Mouse (Mus musculus) liver, adult 2 months (tissue): Measurements from ENCODE around the gene Cttnbp2nl. TPM values are rescaled to one million over a fixed set of nuclear protein-coding genes. Genes with fewer than 3 reads are reported as not detected.
A peak's percentile ranks its signal among the peaks of the same experiment; 100 is the strongest.

Experiments used
- DNase-seq: peaks from one replicate; pipeline ENCODE4 v3.0.0-alpha.2; 2011; ENCODE audit warnings: low read depth, low spot score; ENCODE audit errors: extremely low read depth
- H3K27ac ChIP-seq: fragments of 200-500 bp; replicated peaks from 2 replicates; pipeline ENCODE4 v1.5.1; 2012; ENCODE audit warnings: low read depth, mild to moderate bottlenecking, control low read depth, inconsistent platforms, low read length; ENCODE audit not compliant: insufficient read depth
- H3K27me3 ChIP-seq: fragments of 200-500 bp; 2 replicates; pipeline ENCODE4 v1.6.1; 2012; ENCODE audit warnings: mild to moderate bottlenecking, moderate library complexity, low read length, inconsistent platforms; ENCODE audit not compliant: control insufficient read depth, insufficient read depth
- H3K36me3 ChIP-seq: fragments of 200-500 bp; 2 replicates; pipeline ENCODE4 v1.6.1; 2012; ENCODE audit warnings: low read length, inconsistent platforms; ENCODE audit not compliant: control insufficient read depth, insufficient read depth
- H3K4me1 ChIP-seq: fragments of 200-500 bp; 2 replicates; pipeline ENCODE4 v1.6.1; 2011; ENCODE audit warnings: low read length; ENCODE audit not compliant: control insufficient read depth, insufficient read depth
- H3K4me3 ChIP-seq: fragments of 200-500 bp; 2 replicates; pipeline ENCODE4 v1.5.1; 2011; ENCODE audit warnings: low read depth, mild to moderate bottlenecking, control low read depth, low read length, moderate library complexity; ENCODE audit not compliant: insufficient read depth
- H3K79me2 ChIP-seq: fragments of 200-500 bp; 2 replicates; pipeline ENCODE4 v1.6.1; 2012; ENCODE audit warnings: inconsistent platforms, mild to moderate bottlenecking, low read length, moderate library complexity; ENCODE audit not compliant: control insufficient read depth, insufficient read depth
- H3K9ac ChIP-seq: fragments of 200-500 bp; 2 replicates; pipeline ENCODE4 v1.6.1; 2012; ENCODE audit warnings: low read depth, mild to moderate bottlenecking, control low read depth, inconsistent platforms, low read length
- CTCF ChIP-seq: fragments of 200-500 bp; IDR thresholded peaks from 2 replicates; pipeline ENCODE4 v1.5.1; 2011; ENCODE audit warnings: low read depth, low read length, control low read depth
- POLR2A ChIP-seq: fragments of 200-500 bp; IDR thresholded peaks from 2 replicates; pipeline ENCODE4 v1.6.1; 2011; ENCODE audit warnings: low read length, control low read depth; ENCODE audit not compliant: insufficient read depth; ENCODE audit errors: extremely low read depth
- WGBS: fragments of 180-500 bp; shearing (Covaris S2); methylation state at CpG from one replicate; pipeline ENCODE4 v1.1.7; 2018; 5-methylcytosine and 5-hydroxymethylcytosine counted together
- polyA plus RNA-seq: library from polyadenylated mRNA; depleted of rRNA; stranded (reverse); fragments of >200 nt; gene quantifications from 2 replicates; pipeline ENCODE4 v1.2.3, GENCODE M21; 2012
- total RNA-seq: library from RNA; depleted of rRNA; stranded (reverse); fragments of >200 nt; gene quantifications from 2 replicates; pipeline ENCODE4 v1.2.3, GENCODE M21; 2014

Gene Cttnbp2nl
- total and polyA plus RNA-seq, 2 experiments, result 0.54 to 1.8 TPM

GRCm38 (mm10) chr3:105000561-105000960 lies 52.4 kb downstream of the Cttnbp2nl start:
- TF ChIP-seq POLR2A, result no peak
- no peak for TF ChIP-seq CTCF
- Histone ChIP-seq H3K27me3 (no peaks in the 10 kb centered on the region), H3K9ac (no peak overlapping the region), H3K4me3 (no peak overlapping the region), H3K27ac (no peak overlapping the region), H3K36me3 (no peaks in the 10 kb centered on the region; the same call in 1 of the 2 replicates), H3K79me2 (no peaks in the 10 kb centered on the region), H3K4me1 (no peaks in the 10 kb centered on the region)
- 67% methylated on average over 8 of the region's 8 CpGs for WGBS
- no peak for DNase-seq

DNA sequence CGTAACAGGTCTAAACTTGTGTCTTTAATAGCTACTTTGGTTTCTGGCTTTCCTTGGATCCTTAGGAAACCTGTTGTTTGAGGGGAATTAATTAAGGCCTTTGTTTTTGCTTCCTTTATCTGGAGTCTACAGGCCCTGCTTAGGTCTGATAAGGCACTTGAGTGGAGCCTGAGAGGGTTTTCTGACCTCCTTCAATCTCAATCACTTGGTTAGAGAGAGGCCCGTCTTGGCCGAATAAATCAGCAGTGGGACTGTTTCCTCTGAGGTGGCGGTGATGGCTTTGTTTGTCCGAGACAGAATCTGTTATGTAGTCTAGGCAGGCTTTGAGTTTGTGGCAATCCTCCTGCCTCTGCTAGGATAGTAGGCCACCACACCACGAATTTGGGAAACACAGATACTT lies 55.4 kb downstream of the Cttnbp2nl start:
- no peak for DNase-seq
- Histone ChIP-seq H3K27ac (no peak overlapping the region), H3K79me2 (no peaks in the 10 kb centered on the region), H3K9ac (no peak overlapping the region), H3K36me3 (no peaks in the 10 kb centered on the region), H3K4me3 (no peak overlapping the region), H3K27me3 (no peaks in the 10 kb centered on the region), H3K4me1 (peaks cover 2% of the 10 kb centered on the region; the same call in 1 of the 2 replicates)
- 55% methylated on average over 6 of the region's 6 CpGs for WGBS
- no peak for TF ChIP-seq POLR2A
- no peak for TF ChIP-seq CTCF

- no peak for DNase-seq
- H3K4me3 ChIP-seq, result no peak overlapping the region
- no peaks in the 10 kb centered on the region for H3K27me3 ChIP-seq
- H3K27ac ChIP-seq, result no peak overlapping the region
- no peak overlapping the region for H3K9ac ChIP-seq
- TF ChIP-seq POLR2A (no peak), CTCF (no peak)
- no peaks in the 10 kb centered on the region for H3K79me2 ChIP-seq
- H3K36me3 ChIP-seq, result no peaks in the 10 kb centered on the region
- WGBS, result 70% methylated on average over 7 of the region's 7 CpGs
- H3K4me1 ChIP-seq, result peaks cover 2% of the 10 kb centered on the region; the same call in 1 of the 2 replicates
Measured at GRCm38 (mm10) chr3:104995707-104996106, 57.2 kb downstream of the Cttnbp2nl start.

DNA sequence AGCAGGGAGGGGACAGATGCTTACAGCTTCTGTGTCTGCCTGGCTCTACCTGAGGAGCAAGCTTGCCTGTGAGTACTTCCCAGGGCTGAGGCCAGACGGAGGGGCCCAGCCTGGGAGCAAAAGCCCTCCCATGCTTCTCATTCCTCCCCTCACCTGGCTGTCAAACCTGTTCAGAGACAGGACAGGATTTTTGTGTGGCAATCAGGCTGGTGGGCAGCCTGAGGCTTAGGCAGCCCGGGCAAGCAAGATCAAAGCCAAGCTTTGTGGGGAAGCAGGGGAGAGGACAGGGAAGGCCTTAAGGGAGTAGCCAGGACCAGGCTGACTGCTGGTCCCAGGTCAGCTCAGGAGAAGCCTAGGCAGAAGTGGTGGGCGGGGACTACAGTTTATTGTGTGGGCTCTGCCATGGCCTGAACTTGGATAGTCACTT lies 58.5 kb downstream of the Cttnbp2nl start:
- peaks cover 2% of the 10 kb centered on the region; the same call in 1 of the 2 replicates for H3K4me1 ChIP-seq
- no peaks in the 10 kb centered on the region for H3K79me2 ChIP-seq
- no peaks in the 10 kb centered on the region for H3K27me3 ChIP-seq
- TF ChIP-seq CTCF (no peak), POLR2A (no peak)
- no peaks in the 10 kb centered on the region for H3K36me3 ChIP-seq
- H3K27ac ChIP-seq, result no peak overlapping the region
- H3K9ac ChIP-seq, result no peak overlapping the region
- 71% methylated on average over 3 of the region's 3 CpGs for WGBS
- DNase-seq, result no peak
- H3K4me3 ChIP-seq, result no peak overlapping the region

GRCm38 (mm10) chr3:104993800-104994199 lies 59.1 kb downstream of the Cttnbp2nl start:
- peaks cover 2% of the 10 kb centered on the region; the same call in 1 of the 2 replicates for H3K4me1 ChIP-seq
- no peaks in the 10 kb centered on the region for H3K36me3 ChIP-seq
- DNase-seq, result no peak
- H3K9ac ChIP-seq, result no peak overlapping the region
- no peaks in the 10 kb centered on the region for H3K79me2 ChIP-seq
- H3K4me3 ChIP-seq, result no peak overlapping the region
- TF ChIP-seq CTCF (no peak), POLR2A (no peak)
- WGBS, result 59% methylated on average over 4 of the region's 4 CpGs
- H3K27ac ChIP-seq, result no peak overlapping the region
- no peaks in the 10 kb centered on the region for H3K27me3 ChIP-seq

- peak; percentile 59 for DNase-seq
- 12% methylated on average over 23 of the region's 23 CpGs for WGBS
Measured at GRCm38 (mm10) chr3:104992709-104993388, 60.1 kb downstream of the Cttnbp2nl start.

More at GRCm38 (mm10) chr3:104992709-104993388, 60.1 kb downstream of the Cttnbp2nl start:
- no peak overlapping the region for H3K9ac ChIP-seq
- no peaks in the 10 kb centered on the region for H3K27me3 ChIP-seq
- TF ChIP-seq CTCF (peak; percentile 97), POLR2A (no peak)
- no peak overlapping the region for H3K27ac ChIP-seq
- H3K36me3 ChIP-seq, result no peaks in the 10 kb centered on the region
- no peaks in the 10 kb centered on the region for H3K79me2 ChIP-seq
- H3K4me1 ChIP-seq, result peaks cover 2% of the 10 kb centered on the region; the same call in 1 of the 2 replicates
- H3K4me3 ChIP-seq, result no peak overlapping the region
